Mouse (Mus musculus) liver, postnatal 0 days (tissue): ENCODE measurements around the gene Ppp1r9b.

Source experiments
- CTCF ChIP-seq: sonication (generic); IDR thresholded peaks from 2 replicates; pipeline ENCODE4 v1.5.1; 2016; ENCODE audit warnings: antibody characterized with exemption, low read depth
- EP300 ChIP-seq: IDR thresholded peaks from 2 replicates; pipeline ENCODE4 v1.6.1; 2016; ENCODE audit warnings: antibody characterized with exemption, low read depth, mild to moderate bottlenecking

- TF ChIP-seq EP300: no peak
- no peak for TF ChIP-seq CTCF
Measured at GRCm38 (mm10) chr11:95015484-95015883, 24.6 kb downstream of the Ppp1r9b start.
